Mouse (Mus musculus) midbrain, postnatal 0 days (tissue): ENCODE results near the gene Snd1. TPM values are rescaled to one million over a fixed set of nuclear protein-coding genes. Genes with fewer than 3 reads are reported as not detected.

Experiments used
- ATAC-seq: fragments of 200-750 bp; cut with Nextera tagmentation; 2 replicates; pipeline ENCODE4 v1.8.0; 2017; ENCODE audit warnings: moderate number of reproducible peaks, mild to moderate bottlenecking, moderate TSS enrichment, moderate library complexity; ENCODE audit not compliant: low FRiP score
- DNase-seq: peaks from one replicate; pipeline ENCODE4 v3.0.0-alpha.2; 2015; ENCODE audit warnings: low spot score
- H3K27ac ChIP-seq: fragments of 300-500 bp; sonication (generic); 2 replicates; pipeline ENCODE4 v1.5.1; 2014; ENCODE audit warnings: low read depth, mild to moderate bottlenecking, low read length, mixed read lengths
- H3K27me3 ChIP-seq: fragments of 300-500 bp; sonication (generic); 2 replicates; pipeline ENCODE4 v1.6.1; 2014; ENCODE audit warnings: low read length, control low read depth, mixed read lengths; ENCODE audit not compliant: insufficient read depth
- H3K36me3 ChIP-seq: fragments of 300-500 bp; sonication (generic); 2 replicates; pipeline ENCODE4 v1.6.1; 2014; ENCODE audit warnings: low read length, control low read depth, mixed read lengths; ENCODE audit not compliant: insufficient read depth
- H3K4me1 ChIP-seq: fragments of 300-500 bp; sonication (generic); 2 replicates; pipeline ENCODE4 v1.6.1; 2014; ENCODE audit warnings: mild to moderate bottlenecking, control low read depth, antibody characterized with exemption, low read length, mixed read lengths; ENCODE audit not compliant: insufficient read depth
- H3K4me2 ChIP-seq: fragments of 300-500 bp; sonication (generic); 2 replicates; pipeline ENCODE4 v1.6.1; 2014; ENCODE audit warnings: low read depth, mild to moderate bottlenecking, low read length, mixed read lengths; ENCODE audit not compliant: poor library complexity, severe bottlenecking
- H3K4me3 ChIP-seq: fragments of 300-500 bp; sonication (generic); 2 replicates; pipeline ENCODE4 v1.5.1; 2014; ENCODE audit warnings: low read depth, mild to moderate bottlenecking, low read length, moderate library complexity
- H3K9ac ChIP-seq: fragments of 300-500 bp; sonication (generic); replicated peaks from 2 replicates; pipeline ENCODE4 v1.6.1; 2014; ENCODE audit warnings: mild to moderate bottlenecking, low read length, moderate library complexity, mixed read lengths; ENCODE audit not compliant: poor library complexity, severe bottlenecking
- H3K9me3 ChIP-seq: fragments of 300-500 bp; sonication (generic); 2 replicates; pipeline ENCODE4 v1.6.1; 2016; ENCODE audit warnings: low read length, control low read depth
- CTCF ChIP-seq: IDR thresholded peaks from 2 replicates; pipeline ENCODE4 v1.5.1; 2016; ENCODE audit warnings: antibody characterized with exemption, mild to moderate bottlenecking
- WGBS: fragments of 180-500 bp; shearing (Covaris S2); extraction: QIAGEN DNeasy Blood & Tissue Kit; methylation state at CpG from one replicate; pipeline ENCODE4 v1.1.7; 2014; 5-methylcytosine and 5-hydroxymethylcytosine counted together
- polyA plus RNA-seq: library from polyadenylated mRNA; unstranded; fragments of >200 nt; fragmentation: Nextera tagmentation; extraction: Ambion mirVana; gene quantifications from 2 replicates; pipeline ENCODE4 v1.2.1, GENCODE M21; 2015
- total RNA-seq: library from RNA; depleted of rRNA; stranded (reverse); fragments of >200 nt; gene quantifications from 2 replicates; pipeline ENCODE4 v1.2.3, GENCODE M21; 2014

The Snd1 gene
- total and polyA plus RNA-seq, 2 experiments from 2014 or later, result 70.6 to 81.1 TPM

- H3K9me3 ChIP-seq, result no peaks in the 10 kb centered on the region
- H3K27ac ChIP-seq, result no peak overlapping the region
- H3K4me3 ChIP-seq, result no peak overlapping the region
- 72% methylated on average over 6 of the region's 6 CpGs for WGBS
- no peaks in the 10 kb centered on the region for H3K27me3 ChIP-seq
- DNase-seq (no peak), ATAC-seq (no peak)
- no peak overlapping the region for H3K9ac ChIP-seq
- H3K4me1 ChIP-seq, result no peaks in the 10 kb centered on the region
- H3K4me2 ChIP-seq, result no peak overlapping the region
- TF ChIP-seq CTCF, result no peak
- H3K36me3 ChIP-seq, result no peaks in the 10 kb centered on the region
These were observed 10.3 kb upstream of the Snd1 start for GRCm38 (mm10) chr6:28464630-28465029.

GRCm38 (mm10) chr6:28470017-28470602, 4.8 kb upstream of the Snd1 start:
- H3K4me1 ChIP-seq, result no peaks in the 10 kb centered on the region
- WGBS, result 76% methylated on average over 4 of the region's 4 CpGs

GRCm38 (mm10) chr6:28470621-28471020, 4.3 kb upstream of the Snd1 start:
- Histone ChIP-seq H3K4me1 (no peaks in the 10 kb centered on the region), H3K36me3 (no peaks in the 10 kb centered on the region), H3K27ac (no peak overlapping the region), H3K27me3 (no peaks in the 10 kb centered on the region), H3K4me2 (no peak overlapping the region), H3K9ac (no peak overlapping the region), H3K9me3 (no peaks in the 10 kb centered on the region), H3K4me3 (no peak overlapping the region)
- 90% methylated on average over 5 of the region's 5 CpGs for WGBS
- TF ChIP-seq CTCF, result no peak
- ATAC-seq (no peak), DNase-seq (no peak)

More at GRCm38 (mm10) chr6:28470017-28470602, 4.8 kb upstream of the Snd1 start:
- H3K27ac ChIP-seq, result no peak overlapping the region
- no peak overlapping the region for H3K4me2 ChIP-seq
- no peaks in the 10 kb centered on the region for H3K27me3 ChIP-seq
- ATAC-seq (no peak), DNase-seq (no peak)
- H3K4me3 ChIP-seq, result no peak overlapping the region
- H3K36me3 ChIP-seq, result no peaks in the 10 kb centered on the region
- H3K9me3 ChIP-seq, result no peaks in the 10 kb centered on the region
- no peak for TF ChIP-seq CTCF
- no peak overlapping the region for H3K9ac ChIP-seq

- Histone ChIP-seq H3K9me3 (no peaks in the 10 kb centered on the region), H3K9ac (no peak overlapping the region), H3K27ac (no peak overlapping the region), H3K36me3 (no peaks in the 10 kb centered on the region), H3K4me2 (no peak overlapping the region), H3K27me3 (no peaks in the 10 kb centered on the region), H3K4me3 (no peak overlapping the region), H3K4me1 (no peaks in the 10 kb centered on the region)
- 75% methylated on average over 9 of the region's 9 CpGs for WGBS
- TF ChIP-seq CTCF, result no peak
- no peak for ATAC-seq
- DNase-seq, result no peak
These were observed 3.5 kb upstream of the Snd1 start for GRCm38 (mm10) chr6:28471284-28472035.

GRCm38 (mm10) chr6:28474211-28474610, 728 bp upstream of the Snd1 start:
- Histone ChIP-seq H3K4me1 (no peaks in the 10 kb centered on the region), H3K27ac (no peak overlapping the region), H3K9me3 (no peaks in the 10 kb centered on the region), H3K9ac (no peak overlapping the region), H3K4me2 (no peak overlapping the region), H3K27me3 (no peaks in the 10 kb centered on the region), H3K4me3 (no peak overlapping the region), H3K36me3 (no peaks in the 10 kb centered on the region)
- WGBS, result 94% methylated on average over 4 of the region's 4 CpGs
- DNase-seq (no peak), ATAC-seq (no peak)
- TF ChIP-seq CTCF, result no peak
